Mouse (Mus musculus): ENCODE data around the gene Zfp599. TPM values are rescaled to one million over a fixed set of nuclear protein-coding genes. Genes with fewer than 3 reads are reported as not detected.

The Zfp599 gene
- polyA plus RNA-seq, 1 experiment from 2014 or later = 1.2 TPM

DNA sequence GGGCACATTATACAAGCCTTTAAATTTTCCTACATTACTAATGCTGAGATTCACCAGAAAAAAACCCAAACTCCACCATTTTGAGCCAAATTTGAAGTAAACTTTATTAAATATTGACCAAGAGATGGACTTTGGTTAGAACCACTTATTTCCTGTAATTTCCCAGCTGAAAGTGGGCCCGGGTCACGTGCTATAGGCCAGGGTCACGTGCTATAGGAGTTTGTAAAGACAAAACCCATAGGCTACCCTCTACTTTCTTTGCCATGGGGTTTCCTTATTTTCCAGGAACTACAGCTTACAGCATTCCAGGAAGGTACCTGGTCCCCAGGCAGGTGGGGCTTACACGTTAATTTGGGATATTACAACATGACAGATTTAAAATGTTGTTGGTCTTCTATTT is 35.6 kb downstream of the Zfp599 start:
- Histone ChIP-seq H3K4me2 (no peak overlapping the region), H3K9ac (no peak overlapping the region), H3K4me1 (replicated peaks) (peaks cover 17% of the 10 kb centered on the region), H3K9me3 (replicated peaks) (no peaks in the 10 kb centered on the region), H3K27ac (replicated peaks) (no peak overlapping the region), H3K4me3 (replicated peaks) (no peak overlapping the region), H3K36me3 (replicated peaks) (0 out of 2 replicates have a peak, but pooled peaks cover 2% of the 10 kb centered on the region), H3K27me3 (no peaks in the 10 kb centered on the region)
- ATAC-seq (ENCODE audit: insufficient read depth) = no peak
- 82% methylated on average over 4 of the region's 4 CpGs for WGBS (ENCODE audit: insufficient replicate concordance)

DNA sequence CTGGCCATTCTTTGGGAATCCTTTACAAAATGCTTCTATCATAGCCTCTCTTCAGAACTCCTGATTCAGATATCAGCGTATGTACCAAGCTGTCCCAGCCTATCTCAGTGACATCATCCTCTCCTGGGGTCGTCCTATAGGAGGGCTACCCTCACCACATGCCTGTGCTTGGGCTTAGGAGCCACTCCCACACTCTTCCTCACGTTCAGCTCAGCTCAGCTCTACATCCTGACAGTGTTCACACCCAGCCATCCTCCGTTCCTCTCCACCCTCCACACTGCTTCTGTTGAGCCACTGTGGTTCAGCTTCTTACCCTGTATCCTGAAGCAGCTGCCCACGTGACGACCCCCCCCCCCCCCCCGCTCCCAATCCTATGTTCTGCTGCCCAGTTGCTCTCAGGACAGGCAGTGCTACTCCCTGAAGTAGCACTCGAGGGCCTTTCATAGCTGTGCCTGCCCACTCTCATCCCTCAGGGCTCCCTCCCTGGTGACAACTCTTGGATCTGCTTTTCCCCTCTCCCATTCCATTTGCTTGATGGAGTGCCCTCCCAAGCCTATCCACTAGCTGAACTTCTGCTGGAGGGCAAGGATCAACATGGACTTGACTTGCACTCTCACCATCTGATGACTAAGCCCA is 41.7 kb downstream of the Zfp599 start:
- Histone ChIP-seq H3K9ac (no peak overlapping the region), H3K4me3 (replicated peaks) (no peak overlapping the region), H3K9me3 (replicated peaks) (no peaks in the 10 kb centered on the region), H3K27me3 (no peaks in the 10 kb centered on the region), H3K36me3 (replicated peaks) (no peaks in the 10 kb centered on the region), H3K4me2 (no peak overlapping the region), H3K4me1 (replicated peaks) (no peaks in the 10 kb centered on the region), H3K27ac (replicated peaks) (no peak overlapping the region)
- ATAC-seq (ENCODE audit: insufficient read depth) = no peak
- 26% methylated on average over 8 of the region's 8 CpGs for WGBS (ENCODE audit: insufficient replicate concordance)

DNA sequence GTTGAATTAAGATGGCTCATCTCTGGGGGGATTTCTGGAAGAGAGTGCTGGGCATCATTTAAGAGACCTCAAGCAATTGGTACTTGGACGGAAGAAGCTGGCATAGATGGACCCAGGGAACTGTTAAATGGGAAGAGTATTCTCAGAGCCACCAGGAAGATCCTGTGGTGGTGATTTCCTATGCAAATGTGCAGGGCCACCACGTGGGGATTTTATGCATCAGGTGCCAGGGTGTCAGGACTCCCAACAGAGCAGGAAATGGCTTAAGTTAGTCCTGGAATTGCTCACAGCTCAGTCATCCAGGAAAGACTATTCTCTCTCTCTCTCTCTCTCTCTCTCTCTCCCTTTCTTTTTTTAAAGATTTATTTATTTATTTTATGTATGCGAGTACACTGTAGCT is 43.0 kb downstream of the Zfp599 start:
- WGBS (ENCODE audit: insufficient replicate concordance) = 37% methylated on average over 3 of the region's 3 CpGs
- no peaks in the 10 kb centered on the region for H3K27me3 ChIP-seq

DNA sequence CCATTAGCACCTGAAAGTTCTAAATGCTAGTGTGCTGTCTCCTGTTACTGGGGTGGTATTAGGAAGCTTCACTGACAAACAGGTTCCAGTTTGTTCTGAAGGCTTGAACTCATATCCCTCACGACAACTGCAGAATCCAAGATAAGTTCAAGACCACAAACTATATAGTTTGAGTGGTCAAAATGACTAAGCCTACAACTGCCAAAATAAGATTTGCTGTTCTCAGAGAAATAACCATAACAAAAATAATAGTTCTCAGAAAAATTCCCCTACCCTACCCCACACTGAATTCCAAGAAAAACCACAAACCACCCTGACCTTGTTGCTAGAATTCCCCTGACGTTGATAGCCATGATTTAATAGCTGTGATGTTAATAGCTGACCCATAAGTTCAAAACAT is 45.1 kb downstream of the Zfp599 start:
- Histone ChIP-seq H3K27me3 (no peaks in the 10 kb centered on the region), H3K4me3 (replicated peaks) (no peak overlapping the region), H3K27ac (replicated peaks) (no peak overlapping the region), H3K36me3 (replicated peaks) (no peaks in the 10 kb centered on the region), H3K4me2 (no peak overlapping the region), H3K9ac (no peak overlapping the region), H3K9me3 (replicated peaks) (no peaks in the 10 kb centered on the region), H3K4me1 (replicated peaks) (no peaks in the 10 kb centered on the region)
- 19% methylated on average over 2 of the region's 2 CpGs for WGBS (ENCODE audit: insufficient replicate concordance)
- ATAC-seq (ENCODE audit: insufficient read depth) = no peak

More for the DNA sequence above, 43.0 kb downstream of the Zfp599 start:
- no peak overlapping the region for H3K27ac ChIP-seq (replicated peaks)
- no peak overlapping the region for H3K4me2 ChIP-seq
- no peak overlapping the region for H3K4me3 ChIP-seq (replicated peaks)
- H3K9ac ChIP-seq = no peak overlapping the region
- no peaks in the 10 kb centered on the region for H3K36me3 ChIP-seq (replicated peaks)
- ATAC-seq (ENCODE audit: insufficient read depth) = no peak
- no peaks in the 10 kb centered on the region for H3K4me1 ChIP-seq (replicated peaks)
- no peaks in the 10 kb centered on the region for H3K9me3 ChIP-seq (replicated peaks)

DNA sequence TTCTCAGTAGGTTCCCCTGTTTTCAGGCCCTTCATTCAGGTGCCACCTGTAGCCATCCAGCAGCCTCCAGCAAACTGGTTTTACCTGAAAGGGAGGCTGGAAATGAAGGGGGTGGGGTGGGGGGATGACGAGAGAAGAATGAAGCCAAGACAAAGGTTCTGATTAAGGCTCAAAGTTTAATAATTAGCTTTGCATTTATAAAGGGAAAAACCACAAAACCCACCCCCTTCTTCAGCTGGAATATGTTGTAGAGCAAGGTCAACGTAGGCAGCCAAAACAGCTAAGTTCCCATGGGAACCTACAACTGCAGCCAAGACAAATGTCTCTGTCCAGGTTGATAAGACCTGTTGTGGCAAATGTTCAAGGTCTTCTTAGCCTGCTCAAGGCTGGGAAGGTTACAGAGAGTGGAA is 45.9 kb downstream of the Zfp599 start:
- Histone ChIP-seq H3K4me1 (replicated peaks) (no peaks in the 10 kb centered on the region), H3K4me3 (replicated peaks) (no peak overlapping the region), H3K36me3 (replicated peaks) (no peaks in the 10 kb centered on the region), H3K27ac (replicated peaks) (no peak overlapping the region), H3K9ac (no peak overlapping the region), H3K27me3 (no peaks in the 10 kb centered on the region), H3K4me2 (no peak overlapping the region), H3K9me3 (replicated peaks) (no peaks in the 10 kb centered on the region)
- no peak for ATAC-seq (ENCODE audit: insufficient read depth)
- WGBS (ENCODE audit: insufficient replicate concordance) = 45% methylated on average over 2 of the region's 2 CpGs

Other genes with a start within 250 kb of the Zfp599 start
- gene Elavl3, start 207.9 kb downstream of the Zfp599 start, polyA plus RNA-seq (2015; fragmentation: Nextera tagmentation; extraction: Ambion mirVana) = 0.02 and 0.05 TPM in 2 replicates
- gene Gm49318, start 188.6 kb downstream of the Zfp599 start, polyA plus RNA-seq (2015; fragmentation: Nextera tagmentation; extraction: Ambion mirVana) = not detected in 2 replicates
- gene Zfp653, start 188.5 kb downstream of the Zfp599 start, polyA plus RNA-seq (2015; fragmentation: Nextera tagmentation; extraction: Ambion mirVana) = 4.9 and 6.6 TPM in 2 replicates
- gene Ecsit, start 174.5 kb downstream of the Zfp599 start, polyA plus RNA-seq (2015; fragmentation: Nextera tagmentation; extraction: Ambion mirVana) = 21.9 and 26.2 TPM in 2 replicates
- 0.96 and 1.4 TPM in 2 replicates for gene Cnn1, start 160.7 kb downstream of the Zfp599 start, polyA plus RNA-seq (2015; fragmentation: Nextera tagmentation; extraction: Ambion mirVana)
- gene Elof1, start 142.7 kb downstream of the Zfp599 start, polyA plus RNA-seq (2015; fragmentation: Nextera tagmentation; extraction: Ambion mirVana) = 88.8 and 89.4 TPM in 2 replicates
- 221 and 246 TPM in 2 replicates for gene Acp5, start 124.2 kb downstream of the Zfp599 start, polyA plus RNA-seq (2015; fragmentation: Nextera tagmentation; extraction: Ambion mirVana)
- gene Pigyl, start 103.0 kb downstream of the Zfp599 start, polyA plus RNA-seq (2015; fragmentation: Nextera tagmentation; extraction: Ambion mirVana) = 29.4 and 35.6 TPM in 2 replicates
- 0.02 and 0.03 TPM in 2 replicates for gene Zfp872, start 71.8 kb downstream of the Zfp599 start, polyA plus RNA-seq (2015; fragmentation: Nextera tagmentation; extraction: Ambion mirVana)
- gene Zfp809, start 34.2 kb downstream of the Zfp599 start, polyA plus RNA-seq (2015; fragmentation: Nextera tagmentation; extraction: Ambion mirVana) = 6.8 and 7.4 TPM in 2 replicates
- gene Zfp810, start 47.8 kb upstream of the Zfp599 start, polyA plus RNA-seq (2015; fragmentation: Nextera tagmentation; extraction: Ambion mirVana) = 2.5 and 2.7 TPM in 2 replicates
- 25.8 and 27.1 TPM in 2 replicates for gene Anln, start 129.3 kb upstream of the Zfp599 start, polyA plus RNA-seq (2015; fragmentation: Nextera tagmentation; extraction: Ambion mirVana)
- gene 9530077C05Rik, start 151.6 kb upstream of the Zfp599 start, polyA plus RNA-seq (2015; fragmentation: Nextera tagmentation; extraction: Ambion mirVana) = 1.8 and 2.0 TPM in 2 replicates
- not detected in 2 replicates for gene Gm17545, start 194.4 kb upstream of the Zfp599 start, polyA plus RNA-seq (2015; fragmentation: Nextera tagmentation; extraction: Ambion mirVana)
- gene Rp9, start 209.8 kb upstream of the Zfp599 start, polyA plus RNA-seq (2015; fragmentation: Nextera tagmentation; extraction: Ambion mirVana) = 29.1 and 30.3 TPM in 2 replicates
- gene Bbs9, start 215.8 kb upstream of the Zfp599 start, polyA plus RNA-seq (2015; fragmentation: Nextera tagmentation; extraction: Ambion mirVana) = 2.3 TPM in 2 replicates

All from liver, embryonic 15.5 days (tissue).